Mouse (Mus musculus) cerebellum, adult (tissue): ENCODE data around the gene Celf2.

ENCODE experiments used
- ATAC-seq: cut with Nextera tagmentation; 2 replicates; pipeline ENCODE4 v1.9.2; 2017; ENCODE audit warnings: mild to moderate bottlenecking, moderate library complexity, mixed read lengths; ENCODE audit not compliant: insufficient number of reproducible peaks, low FRiP score, low TSS enrichment

Celf2 gene

DNA sequence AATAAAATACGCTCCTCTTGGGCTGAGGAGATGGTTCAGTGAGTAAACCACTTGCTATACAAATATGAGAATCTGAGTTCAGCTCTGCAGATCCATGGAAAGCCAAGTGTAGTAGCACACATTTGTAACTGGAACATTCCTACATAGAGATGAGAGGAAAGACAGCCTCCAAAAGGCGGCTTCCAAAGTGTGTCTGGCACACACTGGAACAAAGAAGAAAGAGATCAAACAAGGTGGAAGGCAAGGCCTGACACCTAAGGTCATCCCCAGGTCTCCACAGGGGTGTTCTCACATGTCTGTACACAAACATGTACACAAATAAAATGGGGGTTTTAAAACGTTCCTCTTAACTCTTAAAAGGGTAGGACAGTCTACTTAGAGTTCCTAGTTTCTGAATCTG is 791.4 kb downstream of the Celf2 start:
- ATAC-seq, result no peak

- no peak for ATAC-seq
Observed at GRCm38 (mm10) chr2:6715562-6715961, 793.8 kb downstream of the Celf2 start.

- ATAC-seq, result no peak
Observed at GRCm38 (mm10) chr2:6713529-6713928, 795.8 kb downstream of the Celf2 start.

GRCm38 (mm10) chr2:6710687-6711430 is 798.5 kb downstream of the Celf2 start:
- no peak for ATAC-seq

DNA sequence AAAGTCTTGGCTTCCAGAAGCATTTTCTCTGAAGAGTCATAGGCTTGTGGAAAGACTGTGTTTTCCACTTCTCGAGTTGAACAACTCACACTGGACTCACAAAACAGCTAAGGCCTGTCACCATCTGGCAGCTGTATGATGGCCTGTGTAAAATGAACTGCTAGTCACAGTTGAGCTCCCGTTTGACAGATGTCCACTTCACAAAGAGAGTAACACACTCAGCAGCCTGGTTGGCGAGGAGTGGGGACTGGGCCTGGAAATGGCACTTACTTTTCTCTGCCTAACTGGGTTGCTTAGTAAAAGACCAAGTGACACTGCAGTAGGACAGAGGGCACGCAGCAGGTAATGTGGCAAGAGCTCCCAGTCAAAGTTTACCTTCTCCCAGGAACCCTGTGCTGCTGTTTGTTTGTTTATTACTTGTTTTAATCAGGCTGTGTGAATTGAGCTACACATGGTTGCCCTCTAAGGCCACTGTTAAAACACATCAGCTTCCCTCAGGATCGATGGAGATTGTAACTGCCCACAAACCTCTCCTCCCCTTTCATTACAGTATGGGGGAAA is 801.3 kb downstream of the Celf2 start:
- no peak for ATAC-seq

DNA sequence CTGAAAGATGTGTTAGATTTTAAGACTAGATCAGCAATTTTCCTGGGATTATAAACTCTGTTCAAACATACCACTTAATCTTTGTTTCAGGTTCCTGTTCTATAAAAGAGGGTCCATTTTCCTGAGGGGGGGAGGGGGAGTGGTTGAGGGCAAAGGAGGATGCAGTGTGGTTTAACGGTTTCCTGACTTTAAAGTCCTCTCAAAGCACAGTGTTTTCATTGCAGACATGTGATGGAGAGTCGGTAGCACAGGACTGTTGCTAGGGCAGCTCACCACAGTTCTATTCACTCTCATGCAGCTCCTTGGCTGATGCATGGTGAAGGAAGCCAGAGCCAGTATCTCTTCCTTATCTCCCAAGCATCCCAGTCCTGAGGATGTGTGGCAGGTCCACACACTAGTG is 802.1 kb downstream of the Celf2 start:
- no peak for ATAC-seq

DNA sequence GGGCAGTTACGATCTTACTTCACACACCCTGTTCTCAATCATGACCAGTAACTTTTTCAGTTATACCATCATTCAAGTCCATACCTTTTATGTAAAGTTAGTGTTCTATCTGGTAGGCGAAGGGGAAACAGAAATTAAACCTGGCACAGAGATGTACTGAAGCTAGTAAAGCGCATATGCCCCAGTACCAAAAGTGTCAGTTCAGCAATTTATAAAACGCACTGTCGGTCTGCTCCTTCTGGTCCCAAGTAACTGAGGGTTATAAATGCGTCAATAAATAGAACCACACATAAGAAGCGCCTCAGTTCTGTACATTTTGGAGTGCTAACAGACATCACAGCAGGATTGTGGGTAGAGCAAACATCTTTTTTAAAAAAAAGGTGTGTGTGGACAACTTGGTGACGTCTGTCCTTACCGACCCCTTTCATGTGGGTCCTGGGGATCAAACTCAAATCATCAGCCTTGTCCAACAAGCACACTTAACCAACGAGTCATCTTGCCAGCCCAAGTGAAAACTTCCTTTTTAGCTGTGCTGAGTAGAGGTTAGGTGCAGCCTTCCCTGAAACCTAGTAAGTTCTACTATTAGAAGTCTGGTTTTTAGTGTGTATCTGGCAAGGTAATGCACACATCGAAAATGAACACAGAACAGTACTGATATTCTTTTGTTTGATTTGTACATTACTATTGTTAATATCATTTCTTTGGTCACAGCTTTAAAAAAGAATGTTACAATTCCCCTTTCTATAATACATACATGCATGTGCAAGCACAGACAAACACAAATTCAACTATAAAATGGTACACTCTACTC is 803.2 kb downstream of the Celf2 start:
- ATAC-seq, result no peak

- ATAC-seq, result no peak
Observed at GRCm38 (mm10) chr2:6705475-6705874, 803.9 kb downstream of the Celf2 start.

GRCm38 (mm10) chr2:6704804-6705203 is 804.6 kb downstream of the Celf2 start:
- ATAC-seq, result no peak

- no peak for ATAC-seq
Observed at GRCm38 (mm10) chr2:6704342-6704741, 805.0 kb downstream of the Celf2 start.

DNA sequence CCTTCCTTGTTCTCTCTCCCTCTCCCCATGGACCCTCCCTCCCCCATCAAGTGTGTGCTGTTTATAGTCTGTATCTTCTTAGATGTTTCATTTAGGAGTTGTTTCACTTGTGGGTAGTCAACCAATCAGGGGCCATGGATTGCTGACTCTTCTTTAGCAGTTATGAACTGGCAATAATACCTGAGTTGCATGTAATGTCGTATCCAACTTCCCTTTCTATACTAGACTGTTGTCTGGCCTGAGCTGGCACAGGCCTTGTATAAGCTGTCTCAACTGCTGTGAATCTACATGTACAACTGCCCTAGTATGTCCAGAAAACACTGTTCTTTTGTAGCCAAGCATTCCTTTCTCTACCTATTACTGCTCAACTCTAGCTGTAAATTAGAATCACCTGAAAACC is 813.0 kb downstream of the Celf2 start:
- ATAC-seq, result no peak

DNA sequence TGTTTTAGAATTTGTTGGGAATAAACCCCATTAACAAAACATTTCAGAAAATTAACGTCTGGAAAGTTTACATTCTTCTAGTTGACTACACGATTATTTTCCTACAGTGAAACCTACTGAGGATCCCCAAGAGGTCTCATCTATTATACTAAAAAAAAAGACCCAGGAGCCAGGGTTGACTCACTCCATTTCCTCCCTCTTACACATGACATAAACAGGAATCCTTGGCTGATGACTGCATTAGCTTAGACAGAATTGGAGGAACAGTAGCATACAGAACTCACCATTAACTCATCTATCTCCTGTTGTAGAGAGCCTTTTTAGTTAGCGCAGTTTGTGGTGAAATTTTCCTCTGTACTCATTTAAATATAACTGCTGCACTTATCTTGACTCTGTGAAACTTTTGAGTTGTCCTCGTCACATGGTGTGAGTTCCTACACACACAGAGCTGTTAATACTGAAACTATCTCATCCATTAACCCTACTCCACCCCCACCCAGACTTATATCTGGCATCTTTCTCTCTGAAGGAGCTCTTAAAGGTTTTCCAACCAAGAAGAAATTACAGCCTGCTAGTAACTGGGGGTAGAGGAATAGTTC is 813.9 kb downstream of the Celf2 start:
- no peak for ATAC-seq

DNA sequence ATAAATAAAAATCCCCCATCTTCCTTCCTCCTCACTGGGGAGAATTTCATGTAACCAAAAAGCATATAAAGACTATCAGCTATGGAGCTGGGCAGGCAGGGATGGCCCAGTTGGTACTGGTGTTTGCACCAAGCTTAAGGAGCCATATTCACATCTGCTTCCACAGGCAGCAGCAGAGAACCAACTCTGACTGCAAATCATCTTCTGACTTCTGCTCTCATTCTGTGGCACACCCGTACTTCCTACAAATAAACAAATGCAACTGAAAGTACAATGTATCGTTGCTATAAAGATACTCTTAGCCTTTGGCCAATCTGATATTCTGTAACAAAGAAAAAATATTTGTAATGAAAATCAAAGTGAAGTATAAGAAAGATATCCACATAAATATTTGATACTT is 819.7 kb downstream of the Celf2 start:
- no peak for ATAC-seq

DNA sequence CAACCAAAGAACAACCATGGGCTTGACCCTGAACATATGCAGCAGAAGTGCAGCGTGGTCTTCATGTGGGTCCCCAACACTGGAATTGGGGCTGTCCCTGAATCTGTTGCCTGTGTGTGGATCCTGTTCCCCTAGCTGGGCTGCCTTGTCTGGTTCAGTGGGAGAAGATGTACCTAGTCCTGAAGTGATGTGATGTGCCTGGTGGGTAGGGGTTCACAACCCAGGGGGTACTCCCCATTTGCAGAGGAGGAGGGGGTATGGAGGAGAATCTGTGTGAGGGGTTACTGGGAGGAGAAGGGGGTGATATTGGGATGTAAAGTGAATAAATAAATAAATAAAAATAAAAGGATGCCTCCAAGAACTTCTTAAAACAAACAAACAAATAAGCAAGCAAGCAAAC is 831.1 kb downstream of the Celf2 start:
- ATAC-seq, result no peak

- no peak for ATAC-seq
Observed at GRCm38 (mm10) chr2:6677457-6677856, 831.9 kb downstream of the Celf2 start.

DNA sequence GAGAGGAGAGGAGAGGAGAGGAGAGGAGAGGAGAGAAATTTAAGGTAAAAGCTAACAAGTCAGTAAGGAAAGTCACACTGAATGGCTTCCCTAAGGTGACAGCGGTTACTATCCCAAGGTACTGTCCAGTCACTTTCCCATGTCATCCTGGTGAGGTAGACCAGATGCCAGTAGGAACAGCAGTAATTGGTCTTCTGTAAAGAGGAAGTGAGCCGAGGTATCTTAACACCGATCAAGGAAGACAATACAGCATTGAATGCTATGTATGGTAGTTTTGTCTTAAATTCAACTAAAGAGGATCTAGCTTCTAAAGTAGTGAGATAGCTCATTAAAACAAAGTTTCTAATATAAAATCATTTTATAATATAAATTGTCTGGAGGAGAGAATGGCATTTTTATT is 835.0 kb downstream of the Celf2 start:
- no peak for ATAC-seq

GRCm38 (mm10) chr2:6673418-6673817 is 835.9 kb downstream of the Celf2 start:
- ATAC-seq, result no peak

GRCm38 (mm10) chr2:6667611-6668010 is 841.8 kb downstream of the Celf2 start:
- ATAC-seq, result peak; percentile 59

- no peak; the same call in 1 of the 2 replicates for ATAC-seq
Observed at GRCm38 (mm10) chr2:6659834-6660233, 849.5 kb downstream of the Celf2 start.

- ATAC-seq, result peak; percentile 84
Observed at GRCm38 (mm10) chr2:6653719-6654118, 855.6 kb downstream of the Celf2 start.

GRCm38 (mm10) chr2:6651697-6652096 is 857.7 kb downstream of the Celf2 start:
- ATAC-seq, result no peak
